Mouse (Mus musculus) limb, embryonic 14.5 days (tissue): ENCODE measurements around the gene Aicda. TPM values are rescaled to one million over a fixed set of nuclear protein-coding genes. Genes with fewer than 3 reads are reported as not detected.
"Not testable (repeated sequence)": the region's sequence is repeated elsewhere in the genome, so short reads cannot be mapped to it uniquely, and the experiment has no call there.

Experiments
- ATAC-seq: fragments of 200-750 bp; cut with Nextera tagmentation; 2 replicates; pipeline ENCODE4 v1.8.0; 2017; ENCODE audit warnings: low read depth, moderate number of reproducible peaks, moderate TSS enrichment; ENCODE audit not compliant: low FRiP score
- DNase-seq: peaks from one replicate; pipeline ENCODE4 v3.0.0-alpha.2; 2015; ENCODE audit warnings: low spot score
- H3K27ac ChIP-seq: fragments of 300-500 bp; sonication (generic); replicated peaks from 2 replicates; pipeline ENCODE4 v1.5.1; 2014; ENCODE audit warnings: low read depth, mild to moderate bottlenecking, low read length, moderate library complexity, mixed read lengths
- H3K27me3 ChIP-seq: fragments of 300-500 bp; sonication (generic); 2 replicates; pipeline ENCODE4 v1.6.1; 2014; ENCODE audit warnings: low read length, mixed read lengths; ENCODE audit not compliant: control insufficient read depth, insufficient read depth
- H3K36me3 ChIP-seq: fragments of 300-500 bp; sonication (generic); 2 replicates; pipeline ENCODE4 v1.6.1; 2014; ENCODE audit warnings: mild to moderate bottlenecking, low read length, moderate library complexity, mixed read lengths; ENCODE audit not compliant: control insufficient read depth, insufficient read depth
- H3K4me1 ChIP-seq: fragments of 300-500 bp; sonication (generic); 2 replicates; pipeline ENCODE4 v1.6.1; 2014; ENCODE audit warnings: antibody characterized with exemption, low read length, mixed read lengths; ENCODE audit not compliant: control insufficient read depth, insufficient read depth
- H3K4me2 ChIP-seq: fragments of 300-500 bp; sonication (generic); replicated peaks from 2 replicates; pipeline ENCODE4 v1.6.1; 2014; ENCODE audit warnings: low read depth, mild to moderate bottlenecking, low read length, moderate library complexity; ENCODE audit not compliant: severe bottlenecking
- H3K4me3 ChIP-seq: fragments of 300-500 bp; sonication (generic); replicated peaks from 2 replicates; pipeline ENCODE4 v1.5.1; 2014; ENCODE audit warnings: low read length
- H3K9ac ChIP-seq: fragments of 300-500 bp; sonication (generic); 2 replicates; pipeline ENCODE4 v1.6.1; 2014; ENCODE audit warnings: mild to moderate bottlenecking, low read depth, low read length, moderate library complexity; ENCODE audit not compliant: severe bottlenecking
- H3K9me3 ChIP-seq: fragments of 300-500 bp; sonication (generic); 2 replicates; pipeline ENCODE4 v1.6.1; 2016; ENCODE audit warnings: low read length; ENCODE audit not compliant: control insufficient read depth
- POLR2A ChIP-seq: fragments of 200-500 bp; IDR thresholded peaks from 2 replicates; pipeline ENCODE4 v1.8.0; 2012; ENCODE audit warnings: inconsistent platforms, mild to moderate bottlenecking, moderate library complexity, borderline replicate concordance; ENCODE audit not compliant: insufficient read depth, insufficient read length; ENCODE audit errors: extremely low read depth
- WGBS: fragments of 180-500 bp; shearing (Covaris S2); extraction: QIAGEN DNeasy Blood & Tissue Kit; methylation state at CpG from one replicate; pipeline ENCODE4 v1.1.7; 2014; 5-methylcytosine and 5-hydroxymethylcytosine counted together
- polyA plus RNA-seq, 2 experiments: library from polyadenylated mRNA; depleted of rRNA in 1 of 2; stranded (reverse) in 1 of 2; unstranded in 1 of 2; fragments of >200 nt; fragmentation: Nextera tagmentation in 1 of 2; extraction: Ambion mirVana in 1 of 2; gene quantifications; 2 replicates each; pipeline versions ENCODE4 v1.2.1 to v1.2.3; 2012 to 2014

The Aicda gene
- polyA plus RNA-seq, 2 experiments, result 0.19 to 0.23 TPM

DNA sequence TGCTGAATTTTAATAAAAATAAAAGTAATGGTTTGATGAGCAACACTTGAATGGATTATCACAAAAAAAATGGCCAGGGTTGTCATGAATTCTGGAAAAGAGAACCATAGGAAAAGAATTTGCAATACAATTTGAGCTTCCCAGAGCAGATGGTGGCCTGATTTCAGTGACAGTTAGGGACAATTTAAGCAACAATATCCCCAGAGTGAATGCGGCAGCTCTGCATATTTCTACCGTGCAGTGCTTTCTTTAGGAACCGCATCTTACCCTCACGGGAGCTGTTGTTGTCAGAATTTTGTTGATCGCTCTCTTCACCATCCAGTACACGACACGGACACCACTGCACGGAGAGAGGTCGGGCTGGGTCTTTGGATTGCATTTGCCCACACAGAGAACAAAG is 14.0 kb upstream of the Aicda start:
- no peak overlapping the region for H3K4me3 ChIP-seq
- no peaks in the 10 kb centered on the region for H3K27me3 ChIP-seq
- no peak for ATAC-seq
- no peak overlapping the region for H3K9ac ChIP-seq
- H3K36me3 ChIP-seq, result no peaks in the 10 kb centered on the region
- no peaks in the 10 kb centered on the region for H3K4me1 ChIP-seq
- TF ChIP-seq POLR2A, result no peak
- 90% methylated on average over 9 of the region's 9 CpGs for WGBS
- DNase-seq, result no peak
- no peak overlapping the region for H3K27ac ChIP-seq
- H3K9me3 ChIP-seq, result no peaks in the 10 kb centered on the region
- no peak overlapping the region for H3K4me2 ChIP-seq

GRCm38 (mm10) chr6:122542459-122542858 is 11.1 kb upstream of the Aicda start:
- 74% methylated on average over 5 of the region's 5 CpGs for WGBS
- not testable (repeated sequence) for ATAC-seq, DNase-seq, H3K27ac ChIP-seq, H3K9me3 ChIP-seq, H3K36me3 ChIP-seq, H3K27me3 ChIP-seq, H3K4me3 ChIP-seq, H3K9ac ChIP-seq, H3K4me2 ChIP-seq
- H3K4me1 ChIP-seq, result peaks cover 16% of the 10 kb centered on the region

- no peak overlapping the region for H3K27ac ChIP-seq
- DNase-seq, result no peak
- no peak for TF ChIP-seq POLR2A
- H3K27me3 ChIP-seq, result no peaks in the 10 kb centered on the region
- no peaks in the 10 kb centered on the region for H3K36me3 ChIP-seq
- H3K9me3 ChIP-seq, result no peaks in the 10 kb centered on the region
- 90% methylated on average over 5 of the region's 5 CpGs for WGBS
- no peak overlapping the region for H3K4me3 ChIP-seq
- peaks cover 16% of the 10 kb centered on the region for H3K4me1 ChIP-seq
- no peak for ATAC-seq
- no peak overlapping the region for H3K4me2 ChIP-seq
- no peak overlapping the region for H3K9ac ChIP-seq
These were observed 10.0 kb upstream of the Aicda start for GRCm38 (mm10) chr6:122543574-122543973.

DNA sequence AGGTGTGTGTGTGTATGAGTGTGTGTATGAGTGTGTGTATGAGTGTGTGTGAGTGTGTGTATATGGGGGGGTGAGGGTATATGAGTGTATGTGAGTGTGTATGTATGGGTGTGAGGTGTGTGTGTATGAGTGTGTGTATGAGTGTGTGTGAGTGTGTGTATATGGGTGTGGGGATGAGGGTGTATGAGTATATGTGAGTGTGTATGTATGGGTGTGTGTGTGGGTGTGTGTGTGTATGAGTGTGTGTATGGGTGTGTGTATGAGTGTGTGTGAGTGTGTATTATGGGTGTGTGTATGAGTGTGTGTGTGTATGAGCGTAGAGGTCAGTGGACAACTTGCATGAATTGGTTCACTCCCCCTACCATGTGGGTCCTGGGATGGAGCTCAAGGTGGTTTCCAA is 8.9 kb upstream of the Aicda start:
- ATAC-seq (no peak), DNase-seq (no peak)
- Histone ChIP-seq H3K27me3 (no peaks in the 10 kb centered on the region), H3K27ac (no peak overlapping the region), H3K4me2 (no peak overlapping the region), H3K9ac (no peak overlapping the region), H3K36me3 (no peaks in the 10 kb centered on the region), H3K4me3 (no peak overlapping the region), H3K9me3 (no peaks in the 10 kb centered on the region), H3K4me1 (peaks cover 16% of the 10 kb centered on the region)
- 100% methylated on average over 1 of the region's 1 CpGs for WGBS
- TF ChIP-seq POLR2A, result no peak

GRCm38 (mm10) chr6:122545289-122545882 is 8.2 kb upstream of the Aicda start:
- no peak overlapping the region for H3K9ac ChIP-seq
- no peak for TF ChIP-seq POLR2A
- H3K4me1 ChIP-seq, result peaks cover 16% of the 10 kb centered on the region
- no peaks in the 10 kb centered on the region for H3K9me3 ChIP-seq
- H3K4me2 ChIP-seq, result peak overlapping the region; percentile 29; the same call in 1 of the 2 replicates
- H3K4me3 ChIP-seq, result no peak overlapping the region
- ATAC-seq (peak; percentile 55), DNase-seq (no peak)
- no peaks in the 10 kb centered on the region for H3K36me3 ChIP-seq
- H3K27ac ChIP-seq, result peak overlapping the region; percentile 62
- WGBS, result 20% methylated on average over 8 of the region's 9 CpGs
- no peaks in the 10 kb centered on the region for H3K27me3 ChIP-seq

- Histone ChIP-seq H3K27me3 (no peaks in the 10 kb centered on the region), H3K27ac (peak overlapping the region; percentile 62; the same call in 1 of the 2 replicates), H3K9ac (no peak overlapping the region), H3K36me3 (no peaks in the 10 kb centered on the region), H3K4me3 (no peak overlapping the region), H3K4me2 (peak overlapping the region; percentile 29), H3K9me3 (no peaks in the 10 kb centered on the region), H3K4me1 (peaks cover 16% of the 10 kb centered on the region)
- no peak for TF ChIP-seq POLR2A
- ATAC-seq, result peak; percentile 74
- 23% methylated on average over 10 of the region's 10 CpGs for WGBS
- peak; percentile 77 for DNase-seq
These were observed 7.7 kb upstream of the Aicda start for GRCm38 (mm10) chr6:122545948-122546347.
